Mouse (Mus musculus): Measurements from ENCODE around the gene Akr1d1. TPM values are rescaled to one million over a fixed set of nuclear protein-coding genes. Genes with fewer than 3 reads are reported as not detected.

Gene Akr1d1
- polyA plus RNA-seq, 1 experiment from 2014 or later, result not detected

GRCm38 (mm10) chr6:37506909-37507515 lies 23.0 kb upstream of the Akr1d1 start:
- DNase-seq (ENCODE audit: low spot score) (no peak), ATAC-seq (ENCODE audit: low read depth) (no peak)
- no peaks in the 10 kb centered on the region for H3K4me1 ChIP-seq (ENCODE audit: control insufficient read depth, insufficient read depth, low read length)
- no peak overlapping the region for H3K4me2 ChIP-seq (ENCODE audit: low read depth, low read length)
- no peaks in the 10 kb centered on the region for H3K9me3 ChIP-seq (ENCODE audit: control insufficient read depth, low read length)
- 73% methylated on average over 3 of the region's 3 CpGs for WGBS
- H3K9ac ChIP-seq (ENCODE audit: low read depth, low read length), result no peak overlapping the region
- H3K27ac ChIP-seq (replicated peaks; ENCODE audit: low read depth, low read length), result no peak overlapping the region
- H3K4me3 ChIP-seq (ENCODE audit: low read depth, low read length), result no peak overlapping the region
- no peaks in the 10 kb centered on the region for H3K27me3 ChIP-seq (replicated peaks; ENCODE audit: control insufficient read depth, insufficient read depth, low read length)
- no peaks in the 10 kb centered on the region for H3K36me3 ChIP-seq (ENCODE audit: control insufficient read depth, insufficient read depth, low read length)

- DNase-seq (ENCODE audit: low spot score) (no peak), ATAC-seq (ENCODE audit: low read depth) (no peak)
- Histone ChIP-seq H3K4me2 (ENCODE audit: low read depth, low read length) (no peak overlapping the region), H3K27me3 (replicated peaks; ENCODE audit: control insufficient read depth, insufficient read depth, low read length) (no peaks in the 10 kb centered on the region), H3K9ac (ENCODE audit: low read depth, low read length) (no peak overlapping the region), H3K27ac (replicated peaks; ENCODE audit: low read depth, low read length) (no peak overlapping the region), H3K9me3 (ENCODE audit: control insufficient read depth, low read length) (no peaks in the 10 kb centered on the region), H3K36me3 (ENCODE audit: control insufficient read depth, insufficient read depth, low read length) (no peaks in the 10 kb centered on the region), H3K4me3 (ENCODE audit: low read depth, low read length) (no peak overlapping the region), H3K4me1 (ENCODE audit: control insufficient read depth, insufficient read depth, low read length) (no peaks in the 10 kb centered on the region)
Observed at GRCm38 (mm10) chr6:37510786-37511185, 19.2 kb upstream of the Akr1d1 start.

GRCm38 (mm10) chr6:37520631-37521375 lies 9.2 kb upstream of the Akr1d1 start:
- Histone ChIP-seq H3K36me3 (ENCODE audit: control insufficient read depth, insufficient read depth, low read length) (no peaks in the 10 kb centered on the region), H3K27me3 (replicated peaks; ENCODE audit: control insufficient read depth, insufficient read depth, low read length) (no peaks in the 10 kb centered on the region), H3K9ac (ENCODE audit: low read depth, low read length) (no peak overlapping the region), H3K4me3 (ENCODE audit: low read depth, low read length) (no peak overlapping the region), H3K4me2 (ENCODE audit: low read depth, low read length) (no peak overlapping the region), H3K9me3 (ENCODE audit: control insufficient read depth, low read length) (peaks cover 9% of the 10 kb centered on the region; the same call in 1 of the 2 replicates), H3K4me1 (ENCODE audit: control insufficient read depth, insufficient read depth, low read length) (no peaks in the 10 kb centered on the region), H3K27ac (replicated peaks; ENCODE audit: low read depth, low read length) (no peak overlapping the region)
- no peak for DNase-seq (ENCODE audit: low spot score)
- ATAC-seq (ENCODE audit: low read depth), result no peak
- 86% methylated on average over 13 of the region's 13 CpGs for WGBS

GRCm38 (mm10) chr6:37532036-37532435 lies 2.1 kb downstream of the Akr1d1 start:
- DNase-seq (ENCODE audit: low spot score) (no peak), ATAC-seq (ENCODE audit: low read depth) (no peak)
- Histone ChIP-seq H3K27me3 (replicated peaks; ENCODE audit: control insufficient read depth, insufficient read depth, low read length) (no peaks in the 10 kb centered on the region), H3K27ac (replicated peaks; ENCODE audit: low read depth, low read length) (no peak overlapping the region), H3K4me1 (ENCODE audit: control insufficient read depth, insufficient read depth, low read length) (no peaks in the 10 kb centered on the region), H3K4me3 (ENCODE audit: low read depth, low read length) (no peak overlapping the region), H3K9me3 (ENCODE audit: control insufficient read depth, low read length) (no peaks in the 10 kb centered on the region), H3K4me2 (ENCODE audit: low read depth, low read length) (no peak overlapping the region), H3K36me3 (ENCODE audit: control insufficient read depth, insufficient read depth, low read length) (no peaks in the 10 kb centered on the region), H3K9ac (ENCODE audit: low read depth, low read length) (no peak overlapping the region)
- WGBS, result 92% methylated on average over 3 of the region's 3 CpGs

- H3K27me3 ChIP-seq (replicated peaks; ENCODE audit: control insufficient read depth, insufficient read depth, low read length), result no peaks in the 10 kb centered on the region
- 88% methylated on average over 3 of the region's 3 CpGs for WGBS
- H3K4me2 ChIP-seq (ENCODE audit: low read depth, low read length), result no peak overlapping the region
- no peaks in the 10 kb centered on the region for H3K9me3 ChIP-seq (ENCODE audit: control insufficient read depth, low read length)
- no peak overlapping the region for H3K4me3 ChIP-seq (ENCODE audit: low read depth, low read length)
- no peak for ATAC-seq (ENCODE audit: low read depth)
- H3K4me1 ChIP-seq (ENCODE audit: control insufficient read depth, insufficient read depth, low read length), result no peaks in the 10 kb centered on the region
- DNase-seq (ENCODE audit: low spot score), result no peak
- H3K27ac ChIP-seq (replicated peaks; ENCODE audit: low read depth, low read length), result no peak overlapping the region
- H3K36me3 ChIP-seq (ENCODE audit: control insufficient read depth, insufficient read depth, low read length), result no peaks in the 10 kb centered on the region
- no peak overlapping the region for H3K9ac ChIP-seq (ENCODE audit: low read depth, low read length)
Observed at GRCm38 (mm10) chr6:37536831-37537230, 6.9 kb downstream of the Akr1d1 start.

GRCm38 (mm10) chr6:37537801-37538200 lies 7.8 kb downstream of the Akr1d1 start:
- Histone ChIP-seq H3K9me3 (ENCODE audit: control insufficient read depth, low read length) (no peaks in the 10 kb centered on the region), H3K4me1 (ENCODE audit: control insufficient read depth, insufficient read depth, low read length) (no peaks in the 10 kb centered on the region), H3K4me3 (ENCODE audit: low read depth, low read length) (no peak overlapping the region), H3K9ac (ENCODE audit: low read depth, low read length) (no peak overlapping the region), H3K4me2 (ENCODE audit: low read depth, low read length) (no peak overlapping the region), H3K36me3 (ENCODE audit: control insufficient read depth, insufficient read depth, low read length) (no peaks in the 10 kb centered on the region), H3K27me3 (replicated peaks; ENCODE audit: control insufficient read depth, insufficient read depth, low read length) (no peaks in the 10 kb centered on the region), H3K27ac (replicated peaks; ENCODE audit: low read depth, low read length) (no peak overlapping the region)
- no peak for ATAC-seq (ENCODE audit: low read depth)
- WGBS, result 86% methylated on average over 3 of the region's 3 CpGs
- DNase-seq (ENCODE audit: low spot score), result no peak

- Histone ChIP-seq H3K27me3 (replicated peaks; ENCODE audit: control insufficient read depth, insufficient read depth, low read length) (no peaks in the 10 kb centered on the region), H3K27ac (replicated peaks; ENCODE audit: low read depth, low read length) (no peak overlapping the region), H3K9ac (ENCODE audit: low read depth, low read length) (no peak overlapping the region), H3K9me3 (ENCODE audit: control insufficient read depth, low read length) (no peaks in the 10 kb centered on the region), H3K4me1 (ENCODE audit: control insufficient read depth, insufficient read depth, low read length) (no peaks in the 10 kb centered on the region), H3K4me2 (ENCODE audit: low read depth, low read length) (no peak overlapping the region), H3K36me3 (ENCODE audit: control insufficient read depth, insufficient read depth, low read length) (no peaks in the 10 kb centered on the region), H3K4me3 (ENCODE audit: low read depth, low read length) (no peak overlapping the region)
- no peak for DNase-seq (ENCODE audit: low spot score)
- WGBS, result 83% methylated on average over 5 of the region's 5 CpGs
- ATAC-seq (ENCODE audit: low read depth), result no peak
Observed at GRCm38 (mm10) chr6:37538792-37539191, 8.8 kb downstream of the Akr1d1 start.

GRCm38 (mm10) chr6:37539403-37539802 lies 9.4 kb downstream of the Akr1d1 start:
- Histone ChIP-seq H3K9me3 (ENCODE audit: control insufficient read depth, low read length) (no peaks in the 10 kb centered on the region), H3K4me2 (ENCODE audit: low read depth, low read length) (no peak overlapping the region), H3K27me3 (replicated peaks; ENCODE audit: control insufficient read depth, insufficient read depth, low read length) (no peaks in the 10 kb centered on the region), H3K27ac (replicated peaks; ENCODE audit: low read depth, low read length) (no peak overlapping the region), H3K36me3 (ENCODE audit: control insufficient read depth, insufficient read depth, low read length) (no peaks in the 10 kb centered on the region), H3K9ac (ENCODE audit: low read depth, low read length) (no peak overlapping the region), H3K4me3 (ENCODE audit: low read depth, low read length) (no peak overlapping the region), H3K4me1 (ENCODE audit: control insufficient read depth, insufficient read depth, low read length) (no peaks in the 10 kb centered on the region)
- WGBS, result 84% methylated on average over 9 of the region's 9 CpGs
- no peak for DNase-seq (ENCODE audit: low spot score)
- no peak for ATAC-seq (ENCODE audit: low read depth)

GRCm38 (mm10) chr6:37540113-37540512 lies 10.1 kb downstream of the Akr1d1 start:
- H3K27ac ChIP-seq (replicated peaks; ENCODE audit: low read depth, low read length), result no peak overlapping the region
- no peaks in the 10 kb centered on the region for H3K4me1 ChIP-seq (ENCODE audit: control insufficient read depth, insufficient read depth, low read length)
- no peak for DNase-seq (ENCODE audit: low spot score)
- H3K9ac ChIP-seq (ENCODE audit: low read depth, low read length), result no peak overlapping the region
- H3K27me3 ChIP-seq (replicated peaks; ENCODE audit: control insufficient read depth, insufficient read depth, low read length), result no peaks in the 10 kb centered on the region
- no peaks in the 10 kb centered on the region for H3K9me3 ChIP-seq (ENCODE audit: control insufficient read depth, low read length)
- H3K4me2 ChIP-seq (ENCODE audit: low read depth, low read length), result no peak overlapping the region
- WGBS, result 55% methylated on average over 3 of the region's 3 CpGs
- ATAC-seq (ENCODE audit: low read depth), result no peak
- no peaks in the 10 kb centered on the region for H3K36me3 ChIP-seq (ENCODE audit: control insufficient read depth, insufficient read depth, low read length)
- H3K4me3 ChIP-seq (ENCODE audit: low read depth, low read length), result no peak overlapping the region
